Mouse (Mus musculus) kidney, embryonic 15.5 days (tissue): Measurements from ENCODE around the gene Bcar1. TPM values are rescaled to one million over a fixed set of nuclear protein-coding genes. Genes with fewer than 3 reads are reported as not detected.

Experiments
- ATAC-seq: fragments of 200-750 bp; cut with Nextera tagmentation; replicated peaks from 2 replicates; pipeline ENCODE4 v1.8.0; 2017; ENCODE audit warnings: moderate TSS enrichment; ENCODE audit not compliant: low FRiP score
- H3K27ac ChIP-seq: fragments of 300-500 bp; sonication (generic); 2 replicates; pipeline ENCODE4 v1.5.1; 2015; ENCODE audit warnings: mild to moderate bottlenecking, inconsistent platforms
- H3K27me3 ChIP-seq: fragments of 300-500 bp; sonication (generic); 2 replicates; pipeline ENCODE4 v1.6.1; 2015; ENCODE audit warnings: inconsistent platforms
- H3K36me3 ChIP-seq: fragments of 300-500 bp; sonication (generic); 2 replicates; pipeline ENCODE4 v1.6.1; 2015; ENCODE audit warnings: inconsistent platforms
- H3K4me1 ChIP-seq: fragments of 300-500 bp; sonication (generic); 2 replicates; pipeline ENCODE4 v1.6.1; 2015; ENCODE audit warnings: inconsistent platforms
- H3K4me2 ChIP-seq: fragments of 300-500 bp; sonication (generic); 2 replicates; pipeline ENCODE4 v1.6.1; 2015; ENCODE audit warnings: moderate library complexity, mild to moderate bottlenecking, inconsistent platforms
- H3K4me3 ChIP-seq: fragments of 300-500 bp; sonication (generic); replicated peaks from 2 replicates; pipeline ENCODE4 v1.5.1; 2015; ENCODE audit warnings: mild to moderate bottlenecking, inconsistent platforms
- H3K9ac ChIP-seq: fragments of 300-500 bp; sonication (generic); 2 replicates; pipeline ENCODE4 v1.6.1; 2015; ENCODE audit warnings: mild to moderate bottlenecking, inconsistent platforms
- H3K9me3 ChIP-seq: fragments of 300-500 bp; sonication (generic); replicated peaks from 2 replicates; pipeline ENCODE4 v1.6.1; 2016; ENCODE audit warnings: inconsistent platforms
- WGBS: fragments of 180-500 bp; shearing (Covaris S2); methylation state at CpG from one replicate; pipeline ENCODE4 v1.1.7; 2015; ENCODE audit warnings: mixed read lengths; 5-methylcytosine and 5-hydroxymethylcytosine counted together
- polyA plus RNA-seq: library from polyadenylated mRNA; unstranded; fragments of >200 nt; fragmentation: Nextera tagmentation; extraction: Ambion mirVana; gene quantifications from 2 replicates; pipeline ENCODE4 v1.2.1, GENCODE M21; 2015

The Bcar1 gene
- polyA plus RNA-seq, 1 experiment from 2014 or later: 53.8 TPM

DNA sequence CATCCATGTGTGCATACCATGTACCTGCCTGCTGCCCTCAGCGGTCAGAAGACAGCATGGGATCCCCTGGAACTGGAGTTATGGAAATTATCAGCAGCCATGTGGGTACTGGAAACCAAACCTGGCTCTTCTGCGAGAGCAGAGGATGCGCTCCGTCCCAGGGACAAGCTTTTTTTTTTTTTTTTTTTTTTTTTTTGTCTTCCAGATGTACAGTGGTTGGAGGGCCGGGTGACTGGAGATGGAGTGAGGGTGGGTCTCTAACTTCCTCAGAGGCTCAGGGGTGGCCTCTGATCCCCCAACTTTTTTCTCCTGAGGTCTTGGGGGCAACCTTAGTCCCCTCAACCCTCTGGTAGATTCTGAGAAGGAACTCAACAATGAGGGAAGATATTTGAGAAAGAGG lies 1.5 kb upstream of the Bcar1 start:
- Histone ChIP-seq H3K36me3 (no peaks in the 10 kb centered on the region), H3K4me3 (no peak overlapping the region), H3K9me3 (no peaks in the 10 kb centered on the region), H3K27ac (peak overlapping the region; percentile 66), H3K4me1 (peaks cover 67% of the 10 kb centered on the region), H3K9ac (no peak overlapping the region), H3K4me2 (no peak overlapping the region; the same call in 1 of the 2 replicates), H3K27me3 (no peaks in the 10 kb centered on the region)
- 60% methylated on average over 5 of the region's 5 CpGs for WGBS
- ATAC-seq: no peak

DNA sequence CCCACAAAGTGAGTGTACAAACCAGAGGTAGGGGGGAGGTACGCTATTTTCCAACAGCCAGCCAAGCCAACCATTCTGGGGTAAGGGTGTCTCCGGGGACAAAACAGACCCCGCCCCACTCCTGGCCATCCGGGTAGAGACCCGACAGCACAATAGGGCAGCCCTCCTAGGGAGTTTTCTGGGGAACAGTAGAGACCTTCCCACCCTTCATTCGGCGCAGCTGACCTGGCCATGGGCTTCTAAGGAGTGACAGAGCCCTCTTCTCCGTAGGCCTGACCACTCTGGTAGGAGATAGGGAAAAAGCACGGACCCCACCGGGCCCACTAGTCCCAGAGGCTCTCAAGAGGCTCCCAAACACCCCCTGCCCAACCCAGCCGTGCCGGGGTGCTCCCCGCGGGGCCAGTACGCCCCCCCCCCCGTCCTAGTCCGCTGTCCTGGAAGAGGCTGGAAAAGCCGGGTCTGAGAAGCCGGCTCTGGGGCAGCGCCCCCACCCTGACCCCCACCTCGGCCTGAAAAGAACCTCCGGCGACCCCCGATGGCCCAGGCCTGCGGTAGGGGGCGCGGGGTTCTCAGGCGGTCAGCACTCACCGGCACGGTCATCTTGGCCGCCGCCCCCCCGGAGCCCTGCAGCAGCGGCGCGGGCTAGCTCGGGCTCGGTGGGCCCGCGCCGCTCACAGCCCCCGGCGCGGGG lies 363 bp downstream of the Bcar1 start:
- peak overlapping the region; percentile 87 for H3K27ac ChIP-seq
- peaks cover 80% of the 10 kb centered on the region for H3K4me1 ChIP-seq
- peak overlapping the region; percentile 90 for H3K4me3 ChIP-seq
- no peaks in the 10 kb centered on the region for H3K9me3 ChIP-seq
- WGBS: under 1% methylated on average over 41 of the region's 44 CpGs
- H3K27me3 ChIP-seq: no peaks in the 10 kb centered on the region
- H3K4me2 ChIP-seq: peak overlapping the region; percentile 79
- no peaks in the 10 kb centered on the region for H3K36me3 ChIP-seq
- peak overlapping the region; percentile 90 for H3K9ac ChIP-seq
- ATAC-seq: 0 out of 2 replicates have a peak, but pooled peaks have one; percentile 0

DNA sequence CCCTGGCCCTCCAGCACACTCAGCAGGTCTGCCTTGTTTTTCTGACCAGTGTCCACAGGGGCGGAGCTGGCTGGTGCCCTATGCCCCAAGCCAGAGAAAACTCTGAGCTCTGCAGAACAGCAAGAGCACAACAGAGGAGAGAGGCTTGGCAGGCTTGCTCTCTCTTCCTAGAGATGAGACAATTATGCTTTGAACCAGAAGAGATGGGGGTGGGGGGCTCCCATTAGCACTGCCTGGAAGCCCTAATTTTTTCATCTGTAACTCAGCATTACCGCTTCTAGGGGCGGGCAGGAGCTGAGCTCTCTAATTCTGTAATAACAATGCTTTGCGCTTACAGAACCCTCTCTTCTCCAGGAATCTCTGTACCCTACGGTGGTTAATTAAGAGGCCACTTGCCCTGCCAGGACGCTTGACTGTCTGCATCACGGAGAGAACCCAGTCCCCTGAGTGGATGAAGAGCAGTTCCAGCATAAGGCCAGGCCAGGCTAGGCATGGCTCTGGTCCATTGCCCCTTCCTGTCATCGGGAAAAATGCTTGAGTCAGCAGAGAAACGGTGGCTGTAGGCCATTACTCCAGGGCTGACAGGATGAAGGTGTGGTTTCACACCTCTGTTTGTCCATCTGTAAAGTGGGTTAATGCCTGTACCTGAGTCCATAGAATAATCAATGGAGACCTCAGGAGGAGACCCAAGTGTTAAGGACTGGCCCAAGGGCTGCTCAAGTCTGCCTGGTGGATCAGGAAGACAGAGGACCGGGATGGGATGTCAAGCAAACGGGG lies 1.2 kb downstream of the Bcar1 start:
- Histone ChIP-seq H3K4me2 (peak overlapping the region; percentile 79), H3K27ac (peak overlapping the region; percentile 87), H3K4me3 (peak overlapping the region; percentile 90), H3K36me3 (no peaks in the 10 kb centered on the region), H3K9ac (peak overlapping the region; percentile 90), H3K4me1 (peaks cover 80% of the 10 kb centered on the region), H3K27me3 (no peaks in the 10 kb centered on the region), H3K9me3 (no peaks in the 10 kb centered on the region)
- 22% methylated on average over 11 of the region's 11 CpGs for WGBS
- ATAC-seq: no peak

DNA sequence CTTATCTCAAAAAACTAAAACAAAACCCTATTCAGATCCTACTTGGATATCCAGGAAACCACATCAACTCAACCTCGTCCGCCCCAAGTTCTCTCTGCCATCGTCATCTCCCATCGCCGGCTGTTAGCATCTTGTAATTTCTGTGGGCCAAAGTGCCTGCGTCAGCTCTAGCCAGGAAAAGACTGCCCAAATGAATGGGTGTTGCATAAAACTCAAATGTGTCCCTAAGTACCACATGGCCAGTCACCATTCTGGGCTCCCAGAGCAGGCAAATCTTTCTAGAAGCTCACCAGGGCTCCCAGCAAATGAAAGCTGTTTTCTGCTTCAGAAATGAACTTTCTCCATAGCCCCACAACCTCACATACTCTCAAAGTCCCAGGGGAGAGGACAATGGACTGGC lies 2.1 kb downstream of the Bcar1 start:
- peak overlapping the region; percentile 90; the same call in 1 of the 2 replicates for H3K9ac ChIP-seq

DNA sequence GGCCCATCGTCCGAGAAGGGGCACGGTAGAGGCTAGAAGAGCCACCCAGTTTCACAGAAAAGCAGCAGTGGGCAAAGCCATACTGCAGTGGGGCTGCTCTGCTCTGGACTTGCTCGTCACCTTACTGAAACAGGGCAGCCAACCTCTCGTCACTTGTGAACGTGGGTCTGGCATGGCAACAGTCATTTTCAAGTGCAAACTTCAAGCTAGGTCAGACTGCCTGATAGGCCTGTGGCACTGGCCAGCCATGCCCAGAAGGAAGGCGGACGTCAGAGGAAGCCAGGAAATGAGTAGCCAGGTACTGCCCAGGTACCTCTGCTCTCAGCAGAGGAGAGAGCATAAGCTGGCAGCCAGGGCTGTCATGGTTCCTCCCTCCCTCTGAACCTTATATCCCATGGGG lies 2.6 kb downstream of the Bcar1 start:
- Histone ChIP-seq H3K36me3 (no peaks in the 10 kb centered on the region), H3K4me2 (peak overlapping the region; percentile 79), H3K4me3 (no peak overlapping the region), H3K9me3 (no peaks in the 10 kb centered on the region), H3K4me1 (peaks cover 81% of the 10 kb centered on the region), H3K27me3 (no peaks in the 10 kb centered on the region), H3K27ac (peak overlapping the region; percentile 87), H3K9ac (peak overlapping the region; percentile 15; the same call in 1 of the 2 replicates)
- no peak for ATAC-seq
- WGBS: 73% methylated on average over 8 of the region's 8 CpGs

More for the DNA sequence above, 2.1 kb downstream of the Bcar1 start:
- peak overlapping the region; percentile 90 for H3K4me3 ChIP-seq
- H3K9me3 ChIP-seq: no peaks in the 10 kb centered on the region
- peak overlapping the region; percentile 79 for H3K4me2 ChIP-seq
- no peaks in the 10 kb centered on the region for H3K36me3 ChIP-seq
- peaks cover 81% of the 10 kb centered on the region for H3K4me1 ChIP-seq
- no peaks in the 10 kb centered on the region for H3K27me3 ChIP-seq
- no peak for ATAC-seq
- peak overlapping the region; percentile 87 for H3K27ac ChIP-seq
- 65% methylated on average over 6 of the region's 6 CpGs for WGBS

DNA sequence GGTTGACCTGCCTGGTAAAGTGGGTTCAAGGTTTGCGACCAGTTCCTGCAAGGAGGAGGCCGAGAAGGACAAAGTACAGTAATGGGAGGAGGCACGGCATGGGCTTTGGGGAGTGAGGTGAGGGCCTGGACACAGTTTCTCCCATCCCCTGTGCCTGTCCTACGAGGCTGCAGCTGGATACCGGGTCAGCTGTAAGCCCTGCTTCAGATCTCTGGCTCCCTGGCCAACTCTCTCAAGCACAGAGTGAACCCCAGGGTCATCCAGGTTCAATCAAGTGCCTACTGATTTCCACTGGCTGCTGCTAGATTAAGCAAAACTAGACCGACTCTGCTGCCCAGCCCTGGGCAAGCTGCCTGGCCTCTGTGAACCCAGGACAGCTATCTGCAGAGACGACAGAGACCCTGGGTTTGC lies 3.3 kb downstream of the Bcar1 start:
- Histone ChIP-seq H3K36me3 (no peaks in the 10 kb centered on the region), H3K27ac (peak overlapping the region; percentile 87), H3K4me2 (peak overlapping the region; percentile 79; the same call in 1 of the 2 replicates), H3K9ac (no peak overlapping the region), H3K4me3 (no peak overlapping the region), H3K9me3 (no peaks in the 10 kb centered on the region), H3K4me1 (peaks cover 81% of the 10 kb centered on the region), H3K27me3 (no peaks in the 10 kb centered on the region)
- 67% methylated on average over 7 of the region's 7 CpGs for WGBS
- ATAC-seq: no peak

DNA sequence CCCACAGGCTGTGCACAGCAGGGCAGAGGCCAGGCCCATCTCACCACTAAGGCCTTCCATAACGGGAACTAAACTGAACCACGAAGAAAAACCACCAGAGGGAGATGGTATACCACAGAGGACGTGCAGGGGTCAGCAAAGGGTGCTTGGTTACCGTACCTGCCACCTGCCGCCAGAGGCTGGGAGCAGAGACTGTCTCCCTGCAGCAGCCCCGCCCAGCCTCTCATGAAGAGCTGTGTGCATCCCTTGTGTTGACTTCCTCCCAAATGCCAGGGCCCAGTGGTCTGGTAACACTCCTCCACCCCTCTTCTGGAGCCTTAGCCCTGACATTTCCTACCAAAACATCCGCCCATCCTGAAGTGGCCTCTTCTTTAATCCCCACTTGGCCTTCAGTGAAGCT lies 4.0 kb downstream of the Bcar1 start:
- H3K4me1 ChIP-seq: peaks cover 81% of the 10 kb centered on the region
- no peaks in the 10 kb centered on the region for H3K9me3 ChIP-seq
- peak overlapping the region; percentile 87 for H3K27ac ChIP-seq
- no peak overlapping the region for H3K4me3 ChIP-seq
- H3K27me3 ChIP-seq: no peaks in the 10 kb centered on the region
- no peak for ATAC-seq
- WGBS: 48% methylated on average over 7 of the region's 7 CpGs
- no peak overlapping the region for H3K9ac ChIP-seq
- H3K4me2 ChIP-seq: peak overlapping the region; percentile 79; the same call in 1 of the 2 replicates
- H3K36me3 ChIP-seq: no peaks in the 10 kb centered on the region

DNA sequence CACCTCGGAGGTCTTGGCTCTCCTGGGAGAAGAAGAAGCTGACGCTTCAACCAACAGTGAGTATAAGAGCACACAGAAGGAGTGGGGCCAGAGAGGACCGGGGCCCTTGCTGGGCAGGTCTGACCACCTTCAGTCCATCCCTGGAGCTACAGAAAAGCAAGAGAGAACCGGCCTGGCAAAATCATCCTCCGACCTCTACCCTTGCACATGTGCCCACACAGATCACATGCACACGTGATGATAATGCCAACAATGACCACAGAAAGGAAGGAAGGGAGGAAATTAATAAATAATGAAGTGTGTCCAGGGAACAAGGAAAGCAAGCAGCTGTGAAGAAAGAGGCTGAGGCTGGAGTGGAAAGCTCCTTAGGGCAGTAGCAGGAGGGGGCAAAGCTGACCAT lies 4.7 kb downstream of the Bcar1 start:
- WGBS: 67% methylated on average over 6 of the region's 6 CpGs
- peak overlapping the region; percentile 87; the same call in 1 of the 2 replicates for H3K27ac ChIP-seq

DNA sequence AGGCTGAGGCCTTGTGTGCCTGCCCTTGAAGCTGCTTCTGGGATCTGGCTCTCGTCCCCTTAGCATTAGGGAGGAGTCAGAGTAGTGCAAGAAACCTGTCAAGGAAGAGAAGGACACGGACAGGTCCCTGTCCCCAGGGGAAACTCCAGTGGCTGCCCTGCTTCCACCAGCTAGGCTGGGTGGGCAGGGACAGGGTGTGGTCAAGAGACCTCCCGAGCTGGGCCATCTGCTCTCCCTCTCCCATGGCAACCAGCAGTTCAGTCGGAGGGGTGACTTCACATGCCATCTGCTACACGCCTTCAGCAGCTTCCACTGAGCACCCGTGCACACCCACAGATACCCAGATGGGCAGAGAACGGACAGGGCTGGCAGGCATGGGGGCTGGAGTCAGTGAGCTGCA lies 7.3 kb downstream of the Bcar1 start:
- Histone ChIP-seq H3K36me3 (no peaks in the 10 kb centered on the region), H3K9me3 (no peaks in the 10 kb centered on the region), H3K27me3 (no peaks in the 10 kb centered on the region), H3K9ac (no peak overlapping the region; the same call in 1 of the 2 replicates), H3K4me1 (peaks cover 82% of the 10 kb centered on the region), H3K27ac (peak overlapping the region; percentile 85), H3K4me3 (no peak overlapping the region), H3K4me2 (no peak overlapping the region)
- ATAC-seq: no peak
- 34% methylated on average over 7 of the region's 7 CpGs for WGBS

More for the DNA sequence above, 4.7 kb downstream of the Bcar1 start:
- Histone ChIP-seq H3K36me3 (no peaks in the 10 kb centered on the region), H3K4me3 (no peak overlapping the region), H3K27me3 (no peaks in the 10 kb centered on the region), H3K9ac (no peak overlapping the region), H3K4me2 (0 out of 2 replicates have a peak overlapping the region, but pooled peaks have one; percentile 3), H3K4me1 (peaks cover 81% of the 10 kb centered on the region), H3K9me3 (no peaks in the 10 kb centered on the region)
- ATAC-seq: no peak

DNA sequence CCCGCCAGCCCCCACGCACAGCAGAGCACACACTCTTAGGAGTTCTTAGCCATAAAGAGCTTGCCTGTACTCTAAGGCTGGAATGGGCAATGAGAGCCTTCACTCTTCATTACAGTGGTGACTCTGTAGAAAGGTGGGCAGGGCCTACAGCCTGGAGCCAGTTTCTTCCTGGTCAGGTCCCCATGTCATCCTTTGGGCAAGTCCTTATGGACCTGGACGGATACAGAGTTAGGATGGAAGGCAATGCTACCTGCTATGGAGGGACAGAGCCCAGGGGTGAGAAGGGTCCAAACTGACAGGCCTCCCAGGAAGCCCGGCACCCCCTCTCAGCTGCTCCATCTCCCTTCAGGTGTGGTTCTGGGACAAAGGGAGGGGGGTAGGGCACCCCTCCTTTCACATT lies 7.8 kb downstream of the Bcar1 start:
- Histone ChIP-seq H3K4me3 (no peak overlapping the region), H3K4me1 (peaks cover 82% of the 10 kb centered on the region), H3K27ac (peak overlapping the region; percentile 85), H3K4me2 (peak overlapping the region; percentile 73; the same call in 1 of the 2 replicates), H3K27me3 (no peaks in the 10 kb centered on the region), H3K36me3 (no peaks in the 10 kb centered on the region), H3K9ac (no peak overlapping the region; the same call in none of the 2 replicates), H3K9me3 (no peaks in the 10 kb centered on the region)
- ATAC-seq: no peak
- WGBS: 62% methylated on average over 4 of the region's 4 CpGs

DNA sequence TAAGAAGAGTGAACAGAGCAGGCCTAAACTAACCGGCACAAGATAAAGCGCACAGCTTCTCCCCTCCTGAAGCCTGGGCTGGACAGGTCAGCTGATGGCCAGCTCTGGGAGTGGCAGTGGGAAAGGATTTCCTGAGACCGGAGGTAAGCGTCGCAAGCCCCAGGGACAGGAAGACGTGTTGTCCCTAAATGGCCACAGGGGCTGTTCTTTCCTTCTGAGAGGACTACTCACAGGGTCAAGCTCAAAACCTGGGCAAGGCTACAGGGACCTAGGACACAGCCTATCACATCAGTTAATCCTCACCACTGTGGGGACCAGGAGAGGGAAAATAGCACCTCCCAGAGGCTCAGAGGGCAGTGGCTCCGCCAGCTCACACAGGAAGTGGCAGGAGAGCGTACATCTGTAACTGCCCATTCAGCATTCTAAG lies 8.3 kb downstream of the Bcar1 start:
- 42% methylated on average over 8 of the region's 8 CpGs for WGBS
- no peak for ATAC-seq

More for the DNA sequence above, 8.3 kb downstream of the Bcar1 start:
- Histone ChIP-seq H3K27ac (peak overlapping the region; percentile 85), H3K4me1 (peaks cover 82% of the 10 kb centered on the region), H3K27me3 (no peaks in the 10 kb centered on the region), H3K4me2 (peak overlapping the region; percentile 73), H3K9me3 (no peaks in the 10 kb centered on the region), H3K4me3 (no peak overlapping the region), H3K36me3 (no peaks in the 10 kb centered on the region), H3K9ac (no peak overlapping the region; the same call in 1 of the 2 replicates)
